Mouse (Mus musculus) cerebellum, postnatal 25 days (tissue): ENCODE results near the gene Six3.

Source experiments
- DNase-seq, 2 experiments: peaks; one replicate each; pipeline ENCODE4 v3.0.0; 2021; ENCODE audit warnings: mixed read lengths in 2 of 2

The Six3 gene

DNA sequence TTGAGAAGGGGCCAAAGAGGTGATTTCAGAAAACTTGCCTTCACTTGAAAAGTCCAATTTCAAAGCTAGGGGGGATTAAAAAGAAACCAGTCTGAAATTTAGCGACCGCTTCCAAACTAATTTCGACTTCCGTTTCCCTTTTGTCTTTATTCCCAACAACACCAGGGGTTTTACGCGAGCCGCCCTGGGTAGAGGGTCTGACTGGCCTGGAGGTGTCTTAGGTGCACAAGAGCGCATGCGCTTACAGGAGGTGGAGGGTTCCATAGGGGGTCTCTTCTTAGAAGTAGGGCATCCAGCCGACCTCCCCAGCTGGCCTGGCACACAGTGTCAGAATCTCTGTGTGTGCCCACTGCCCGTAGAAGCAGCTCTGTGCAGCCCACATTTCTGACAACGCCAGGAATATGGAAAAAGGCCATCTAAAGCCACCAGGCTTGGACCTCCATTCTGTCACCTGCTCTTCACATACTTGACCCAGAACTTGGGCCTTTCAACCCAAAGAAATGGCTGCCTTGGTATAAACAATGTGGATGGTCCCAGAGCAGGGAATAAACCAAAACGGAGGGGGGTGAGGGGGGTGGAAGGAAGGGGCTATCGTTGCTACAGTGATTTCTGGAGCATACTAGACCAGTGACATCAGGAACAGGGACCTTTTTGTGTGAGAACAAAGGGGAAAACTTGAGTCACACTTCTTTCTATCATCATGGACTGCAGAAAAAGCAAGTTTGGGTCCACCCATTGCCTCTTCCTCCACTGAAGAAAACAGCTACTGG lies 12.9 kb downstream of the Six3 start:
- no peak for DNase-seq

DNA sequence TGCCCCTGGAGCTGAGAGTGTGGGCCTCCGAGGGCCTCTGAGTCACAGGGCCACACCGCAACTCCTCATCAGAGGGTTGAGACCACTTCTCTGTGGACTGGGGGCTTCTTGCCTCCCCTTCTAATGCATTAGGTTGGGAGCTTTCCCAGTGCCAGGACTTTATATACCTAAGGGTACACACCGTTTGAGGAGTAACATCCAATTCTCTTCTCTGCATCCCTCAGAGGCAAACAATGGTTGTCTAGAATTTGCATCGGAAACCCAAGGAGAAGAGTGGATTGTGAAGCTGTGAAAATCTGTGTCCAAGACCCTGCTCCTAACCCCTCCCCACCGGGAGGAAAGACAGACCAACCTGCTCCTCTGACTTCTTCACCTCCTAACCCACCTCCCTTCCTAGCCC lies 14.3 kb downstream of the Six3 start:
- no peak for DNase-seq

DNA sequence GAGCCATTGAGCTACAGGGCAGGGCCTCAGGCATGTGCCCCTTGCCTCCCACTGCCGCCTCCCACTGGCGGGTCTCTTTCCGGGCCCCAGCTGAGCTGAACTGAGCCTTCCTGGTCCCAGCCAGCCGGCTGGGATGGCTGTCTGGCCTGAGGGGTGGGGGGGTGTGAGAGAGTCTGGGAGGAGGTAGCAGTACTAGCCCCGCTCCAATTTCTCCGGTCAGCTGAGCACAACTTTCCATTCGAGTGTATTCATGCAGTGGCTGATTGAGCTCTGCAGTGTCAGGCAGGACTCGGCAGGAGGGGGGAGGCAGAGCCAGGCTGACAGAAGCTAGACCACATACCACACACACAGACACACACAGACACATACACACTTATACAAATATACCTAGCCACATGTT lies 15.4 kb downstream of the Six3 start:
- DNase-seq: no peak

DNA sequence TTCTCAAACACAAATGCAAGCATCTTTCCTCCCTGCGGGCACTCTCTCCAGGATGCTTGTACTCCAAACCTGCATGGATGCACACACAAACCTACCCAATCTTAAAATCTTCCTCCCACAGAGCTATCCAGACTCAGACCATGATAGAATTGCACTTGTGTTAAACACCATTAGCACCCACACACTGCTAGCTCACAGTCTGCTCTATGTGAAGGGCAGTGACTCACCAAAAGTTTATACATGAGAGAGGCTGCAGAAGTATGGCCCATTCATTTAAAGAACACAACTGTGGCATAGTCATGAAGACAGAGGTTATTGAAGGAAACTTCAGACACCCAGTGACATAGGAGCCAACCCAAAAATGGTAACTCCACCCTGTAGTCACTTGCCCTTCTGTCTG lies 16.0 kb downstream of the Six3 start:
- no peak for DNase-seq

DNA sequence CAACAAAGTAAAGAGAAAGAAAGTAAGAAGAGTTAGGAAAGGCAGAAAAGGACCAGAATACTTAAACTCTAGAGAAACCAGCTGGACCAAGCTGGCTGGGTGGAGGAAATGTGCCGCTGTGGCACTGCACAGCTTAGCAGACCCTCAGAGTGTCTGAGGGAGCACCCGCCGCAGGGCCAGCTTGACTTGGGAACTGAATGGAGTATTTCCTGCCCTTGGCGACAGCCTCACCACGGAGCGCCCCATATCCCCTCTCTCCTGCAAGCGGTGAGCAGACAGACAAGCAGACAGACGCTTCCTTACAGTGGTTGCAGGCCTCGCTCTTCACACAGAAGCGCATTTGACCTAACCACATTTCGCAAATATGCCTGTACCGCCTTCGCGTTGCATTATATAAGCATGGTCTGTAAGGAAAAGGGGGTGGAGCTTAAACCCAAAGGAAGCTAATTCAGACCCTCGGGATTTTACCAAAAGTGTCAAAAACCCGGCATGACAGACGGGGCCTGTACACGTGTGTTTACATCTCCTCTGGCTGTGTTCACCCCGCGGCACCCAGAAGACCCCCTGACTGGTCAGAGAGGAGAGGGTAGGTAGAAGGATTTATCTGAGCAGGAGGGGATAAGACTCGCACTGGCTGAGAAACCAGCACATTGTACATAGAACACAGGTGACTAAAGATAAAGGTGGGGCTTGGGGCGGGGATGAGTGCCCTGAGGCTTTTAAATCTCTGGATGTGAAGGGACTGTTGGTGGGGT lies 17.1 kb downstream of the Six3 start:
- no peak for DNase-seq

DNA sequence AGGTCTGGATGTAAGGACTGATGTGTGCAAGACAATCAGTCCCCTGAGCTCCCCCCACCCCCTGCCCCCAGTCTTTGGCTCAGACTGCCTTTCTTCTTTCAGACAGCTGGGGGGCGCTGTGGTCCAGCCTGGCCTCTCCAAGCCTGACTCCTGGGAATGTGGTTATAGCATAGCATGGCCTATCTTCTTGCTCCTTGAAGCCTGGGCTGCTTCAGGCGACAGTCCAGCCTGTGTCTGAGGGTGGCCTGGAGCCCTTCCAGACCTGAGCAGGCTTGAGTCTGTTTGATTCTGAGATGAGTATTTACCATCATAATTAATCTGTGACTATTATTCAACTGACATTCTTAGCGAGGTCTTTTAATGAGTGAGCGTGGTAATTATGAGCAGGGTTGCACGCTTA lies 17.7 kb downstream of the Six3 start:
- peak; percentile 44 to 64 for DNase-seq

DNA sequence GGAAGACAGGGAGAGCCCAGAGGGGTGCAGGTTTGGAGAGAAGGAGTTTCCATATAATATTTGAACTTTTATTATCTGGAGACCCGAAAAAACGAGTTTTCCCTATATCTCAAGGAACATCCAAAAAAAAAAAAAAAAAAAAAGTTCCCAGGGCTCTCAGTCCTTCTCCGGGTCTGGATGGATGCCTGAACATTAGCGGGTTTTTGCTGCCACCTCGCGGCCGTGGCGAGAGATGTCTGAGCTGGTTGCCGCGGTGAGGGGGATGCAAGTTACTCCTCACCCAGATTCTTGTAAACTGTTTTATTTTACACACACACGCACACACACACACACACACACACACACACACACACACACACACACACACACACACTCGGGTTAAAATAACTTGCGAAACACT lies 20.2 kb downstream of the Six3 start:
- peak; percentile 88 to 90 for DNase-seq

DNA sequence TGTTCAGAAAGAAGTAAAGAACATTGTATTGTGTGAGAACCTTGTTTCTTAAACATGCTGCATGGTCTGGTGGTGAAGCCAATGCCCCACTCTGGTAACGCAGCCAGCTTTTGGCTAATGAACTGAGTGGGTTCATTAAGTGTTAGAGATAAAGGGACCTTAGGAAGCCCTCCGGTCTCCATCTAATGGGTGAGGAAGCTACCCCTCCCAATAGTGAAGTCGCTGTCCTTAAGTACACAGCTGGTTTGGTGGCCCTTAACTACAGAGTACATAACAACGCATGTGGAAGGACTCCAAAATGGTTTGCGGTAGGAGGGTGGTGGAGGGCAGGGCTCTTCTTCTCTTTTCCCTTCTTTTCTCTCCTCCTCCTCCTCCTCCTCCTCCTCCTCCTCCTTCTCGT lies 24.5 kb downstream of the Six3 start:
- DNase-seq: no peak

DNA sequence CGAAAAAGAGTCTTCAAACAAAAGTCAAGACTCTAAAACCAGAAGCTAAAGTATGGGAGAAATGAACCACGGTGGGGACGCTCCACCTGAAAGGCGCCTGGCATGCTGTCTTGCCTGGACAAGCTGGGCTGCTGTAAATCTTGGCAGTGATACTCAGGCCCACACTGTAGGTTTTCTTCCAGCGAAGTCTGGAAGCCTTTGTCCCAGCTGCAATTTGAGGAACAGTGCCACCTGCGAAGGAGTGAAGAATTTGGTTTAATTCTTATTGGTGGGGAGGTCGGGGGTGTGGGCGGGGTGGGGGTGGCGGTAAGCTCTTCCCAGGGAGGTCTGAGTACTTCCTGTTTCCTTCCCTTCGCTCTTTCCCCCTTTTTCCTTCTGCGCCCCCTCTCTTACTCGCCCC lies 31.9 kb downstream of the Six3 start:
- no peak for DNase-seq

DNA sequence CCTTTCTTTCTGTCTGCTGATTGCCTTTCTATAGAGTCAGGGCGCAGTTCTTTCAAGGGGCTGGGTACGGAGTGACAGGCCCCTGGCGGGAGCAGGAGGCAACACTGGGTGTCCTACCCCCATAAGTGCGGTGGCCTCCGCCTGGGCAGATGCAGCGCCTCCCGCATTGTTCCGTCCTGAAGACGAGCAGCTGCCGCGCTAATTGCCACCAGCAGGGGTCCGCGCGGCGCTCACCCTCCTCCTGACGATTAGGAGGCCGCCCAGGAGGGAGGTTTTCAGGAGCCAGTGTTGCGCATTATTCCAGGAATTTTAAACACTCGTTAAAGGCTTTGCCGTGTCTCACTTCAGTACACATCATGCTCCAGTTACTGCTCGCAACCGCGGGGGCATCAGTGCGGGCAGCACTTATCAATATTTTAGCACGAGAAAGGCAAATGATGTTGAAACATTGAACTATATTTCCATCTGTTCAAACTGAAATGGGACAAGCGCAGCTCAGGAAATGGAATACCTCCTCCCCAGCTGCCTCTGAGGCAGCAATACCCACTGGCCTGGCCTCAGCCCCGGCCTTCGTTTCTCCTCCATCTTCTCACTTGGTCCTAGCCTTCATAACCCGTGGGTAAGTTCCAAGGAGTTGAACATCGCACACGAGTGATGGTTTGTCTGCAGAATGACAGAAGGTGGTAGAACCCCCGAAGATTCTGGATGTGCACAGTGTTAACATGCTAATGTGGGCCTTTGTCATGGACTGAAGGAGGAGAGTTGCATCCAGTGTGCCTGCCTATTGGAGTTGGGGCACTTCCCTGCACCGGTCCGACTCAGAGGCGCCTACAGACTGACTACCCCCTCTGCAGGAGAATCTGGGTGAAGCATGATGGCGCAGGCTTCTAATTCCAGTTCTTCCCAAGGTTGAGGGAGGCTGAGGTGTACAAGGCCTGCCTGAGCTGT lies 32.6 kb downstream of the Six3 start:
- DNase-seq: peak; percentile 47 to 58

DNA sequence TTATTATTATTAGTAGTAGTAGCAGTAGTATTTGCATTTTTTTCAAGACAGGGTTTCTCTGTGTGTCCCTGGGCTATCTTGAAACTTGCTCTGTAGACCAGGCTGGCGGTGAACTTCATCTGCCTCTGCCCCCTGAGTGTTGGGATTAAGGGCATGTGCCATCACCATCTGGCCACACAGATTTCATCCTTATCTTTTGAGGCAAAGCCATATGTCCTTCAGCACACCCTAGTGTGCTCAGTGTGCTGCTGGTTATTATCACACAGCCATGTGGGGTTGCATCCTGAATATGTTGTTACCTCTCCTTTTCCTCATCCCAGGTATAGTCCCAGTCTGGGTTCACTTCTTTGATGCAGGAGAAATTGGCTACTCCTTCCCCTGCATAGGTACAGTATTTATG lies 46.6 kb downstream of the Six3 start:
- DNase-seq: peak; percentile 36 to 60

DNA sequence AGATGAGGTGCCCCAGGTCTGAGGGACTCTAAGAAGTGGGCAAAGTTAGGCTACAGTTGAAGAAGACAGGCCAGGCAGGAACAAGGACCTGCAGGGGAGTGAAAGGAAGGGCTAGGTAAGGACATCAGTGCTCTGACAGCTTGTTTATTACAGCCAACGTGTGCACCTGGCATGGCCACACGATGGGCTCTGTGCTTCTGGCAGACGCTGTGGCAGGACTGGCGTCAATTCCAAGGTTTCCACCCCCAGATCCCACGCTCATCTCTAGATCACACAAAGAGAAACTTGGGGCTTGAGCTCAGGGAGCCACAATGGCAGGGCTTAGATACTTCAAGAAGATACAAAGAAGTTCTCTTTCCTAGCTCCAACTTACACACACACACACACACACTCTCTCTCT lies 48.1 kb downstream of the Six3 start:
- DNase-seq: peak; percentile 41 to 57

DNA sequence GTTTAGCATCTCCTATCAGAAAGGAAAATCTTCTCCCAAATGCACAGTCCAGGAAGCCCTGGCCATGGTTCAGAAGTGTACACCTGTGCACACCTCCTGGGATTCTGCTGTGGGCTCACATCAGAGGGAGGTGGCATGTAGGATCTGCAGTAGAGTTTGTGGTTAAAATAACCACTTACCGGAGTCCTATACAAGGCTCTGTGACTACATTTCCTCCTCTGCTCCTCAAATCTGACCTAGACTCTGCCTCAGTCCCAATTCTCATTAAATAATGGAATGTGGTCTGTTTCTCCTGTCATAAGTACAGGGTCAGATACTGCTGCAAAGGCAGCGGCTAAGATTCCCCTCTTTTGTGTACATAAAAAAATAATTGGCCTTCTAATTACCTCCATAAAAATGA lies 50.8 kb downstream of the Six3 start:
- DNase-seq: no peak

DNA sequence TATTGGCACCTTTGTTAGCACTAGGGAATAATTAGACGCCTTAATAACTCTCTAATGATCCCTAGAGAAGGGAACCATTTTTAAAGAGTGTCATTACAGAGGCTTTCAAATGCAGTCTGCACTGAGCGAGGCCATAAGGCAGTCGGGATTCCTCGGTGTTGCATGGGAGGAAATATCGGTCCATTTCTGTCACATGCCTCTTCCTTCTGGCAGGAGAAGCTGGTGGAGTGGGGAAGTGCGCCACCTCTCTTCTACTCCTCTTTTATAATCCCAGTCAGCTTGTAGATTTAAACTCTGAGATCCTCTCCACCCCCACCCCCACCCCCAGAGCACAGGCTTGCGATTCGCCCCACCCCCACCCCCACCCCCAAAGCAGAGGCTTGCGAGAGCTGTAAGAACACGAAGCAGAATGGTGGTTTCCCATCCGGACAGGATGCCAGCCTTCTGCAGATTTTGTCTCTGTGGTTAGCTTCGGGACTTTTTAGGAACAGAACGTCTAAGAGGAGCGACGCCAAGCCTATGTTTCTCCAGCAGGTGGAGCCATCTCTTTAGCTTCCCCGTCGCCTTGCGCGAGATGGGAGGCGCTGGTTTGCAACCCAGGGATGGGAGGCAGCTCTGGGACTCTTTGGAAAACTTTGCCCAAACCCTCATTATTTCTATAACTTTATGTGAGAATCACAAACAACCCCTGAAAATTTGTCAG lies 51.4 kb downstream of the Six3 start:
- DNase-seq: peak; percentile 72 to 81
